Mouse (Mus musculus): ENCODE results near the gene A630001G21Rik.

- TF ChIP-seq CTCF (IDR thresholded peaks at IDR 0.05) (no peak), EP300 (IDR thresholded peaks at IDR 0.05) (no peak)
Observed at GRCm38 (mm10) chr1:85791476-85791875, 13.0 kb upstream of the A630001G21Rik start.

Data from lung, postnatal 0 days (tissue).